Mouse (Mus musculus): ENCODE data around the gene Fn3krp. TPM values are rescaled to one million over a fixed set of nuclear protein-coding genes. Genes with fewer than 3 reads are reported as not detected.

Gene Fn3krp
- total RNA-seq (2021) = 10 to 100 TPM; 46.2 to 49.0 TPM
- long read RNA-seq, experiment 1 = 0 reads
- long read RNA-seq, experiment 2, partial matches to known transcripts = 0 of 1 reads
- long read RNA-seq, experiment 2, other reads (novel, unspliced or antisense) = 0 of 1 reads

- Histone ChIP-seq H3K4me3 (peak within 1 kb of the TSS; percentile 93), H3K27ac (peak within 1 kb of the TSS; percentile 90)
- no peak; the same call in 1 of the 2 replicates for TF ChIP-seq CTCF (IDR thresholded peaks at IDR 0.05)
- peak; percentile 97 to 98 for DNase-seq (ENCODE audit: extremely low spot score in 1 of 2, low spot score in 2 of 2)
- intact Hi-C loops (cut with DNase I) = loop anchor here (2.0 kb wide), 2 partner anchors 50 to 66 kb away; partner anchors contain the start of gene Wdr45b
These were observed at the start of gene Fn3krp for GRCm38 (mm10) chr11:121420830-121421552. Gene Fn3krp (plus strand): TSS chr11:121421401.

GRCm38 (mm10) chr11:121373305-121373704 is 47.9 kb upstream of the Fn3krp start:
- no peak for TF ChIP-seq CTCF (IDR thresholded peaks at IDR 0.05)
- Histone ChIP-seq H3K27ac (no peak overlapping the region; the same call in 1 of the 2 replicates), H3K4me3 (no peak overlapping the region)
- DNase-seq (ENCODE audit: extremely low spot score in 1 of 2, low spot score in 2 of 2) = no peak
- intact Hi-C loops (cut with DNase I) = no loop called here

DNA sequence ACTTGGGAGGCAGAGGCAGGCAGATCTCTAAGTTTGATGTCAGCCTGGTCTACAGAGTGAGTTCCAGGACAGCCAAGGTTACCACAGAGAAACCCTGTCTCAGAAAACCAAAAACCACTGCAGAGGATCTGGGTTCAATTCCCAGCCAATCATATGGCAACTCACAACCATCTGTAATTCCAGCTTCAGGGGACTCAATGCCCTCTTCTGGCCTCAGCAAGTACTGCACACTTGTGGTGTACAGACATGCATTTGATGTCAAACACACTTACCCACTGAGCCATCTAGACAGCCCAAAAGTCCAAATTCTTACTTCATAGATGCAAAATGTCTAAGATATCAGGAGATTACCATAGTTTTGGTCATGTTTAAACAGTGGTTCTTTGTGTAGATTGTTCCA is 42.6 kb upstream of the Fn3krp start:
- intact Hi-C loops (cut with DNase I) = no loop called here

GRCm38 (mm10) chr11:121380294-121380693 is 40.9 kb upstream of the Fn3krp start:
- intact Hi-C loops (cut with DNase I) = no loop called here

More for the DNA sequence above, 42.6 kb upstream of the Fn3krp start:
- H3K27ac ChIP-seq = no peak overlapping the region
- TF ChIP-seq CTCF (IDR thresholded peaks at IDR 0.05) = peak; percentile 4
- no peak overlapping the region for H3K4me3 ChIP-seq
- no peak for DNase-seq (ENCODE audit: extremely low spot score in 1 of 2, low spot score in 2 of 2)

GRCm38 (mm10) chr11:121387750-121388553 is 33.2 kb upstream of the Fn3krp start, which contains the start of gene Rab40b:
Gene Rab40b (minus strand): TSS chr11:121388251.
- Histone ChIP-seq H3K4me3 (peak within 1 kb of the TSS; percentile 85), H3K27ac (peak within 1 kb of the TSS; percentile 88)
- peak; percentile 93 to 95 for DNase-seq (ENCODE audit: extremely low spot score in 1 of 2, low spot score in 2 of 2)
- no peak; the same call in 1 of the 2 replicates for TF ChIP-seq CTCF (IDR thresholded peaks at IDR 0.05)
- intact Hi-C loops (cut with DNase I) = loop anchor here (1.0 kb wide), 3 partner anchors 19 to 46 kb away; partner anchors contain the start of gene Fn3k

More at GRCm38 (mm10) chr11:121380294-121380693, 40.9 kb upstream of the Fn3krp start:
- no peak overlapping the region for H3K4me3 ChIP-seq
- DNase-seq (ENCODE audit: extremely low spot score in 1 of 2, low spot score in 2 of 2) = no peak
- H3K27ac ChIP-seq = no peak overlapping the region
- no peak for TF ChIP-seq CTCF (IDR thresholded peaks at IDR 0.05)

GRCm38 (mm10) chr11:121388554-121388945 is 32.7 kb upstream of the Fn3krp start:
- peak overlapping the region; percentile 85 for H3K4me3 ChIP-seq
- intact Hi-C loops (cut with DNase I) = loop anchor here (1.0 kb wide), 3 partner anchors 19 to 46 kb away; partner anchors contain the start of gene Fn3k
- TF ChIP-seq CTCF (IDR thresholded peaks at IDR 0.05) = no peak; the same call in 1 of the 2 replicates
- peak overlapping the region; percentile 21; the same call in 1 of the 2 replicates for H3K27ac ChIP-seq
- DNase-seq (ENCODE audit: extremely low spot score in 1 of 2, low spot score in 2 of 2) = no peak

DNA sequence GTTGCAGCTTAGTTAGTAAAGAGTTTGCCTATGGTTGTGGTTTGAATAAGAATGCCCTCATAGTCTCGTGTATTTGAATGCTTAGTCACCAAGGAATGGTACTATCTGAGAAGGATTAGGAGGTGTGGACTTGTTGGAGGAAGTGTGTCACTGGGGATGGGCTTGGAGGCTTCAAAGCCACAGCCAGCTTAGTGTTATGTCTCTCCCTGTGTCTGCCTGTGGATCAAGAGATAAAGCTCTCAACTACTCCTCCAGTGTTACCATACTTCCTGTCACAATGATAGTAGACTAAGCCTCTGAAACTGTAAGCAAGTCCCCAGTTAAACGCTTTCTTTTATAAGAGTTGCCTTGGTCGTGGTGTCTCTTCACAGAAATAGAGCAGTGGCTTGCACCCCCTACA is 30.4 kb upstream of the Fn3krp start:
- H3K4me3 ChIP-seq = no peak overlapping the region
- TF ChIP-seq CTCF (IDR thresholded peaks at IDR 0.05) = no peak
- no peak for DNase-seq (ENCODE audit: extremely low spot score in 1 of 2, low spot score in 2 of 2)
- no peak overlapping the region for H3K27ac ChIP-seq
- intact Hi-C loops (cut with DNase I) = no loop called here

- no peak overlapping the region for H3K4me3 ChIP-seq
- TF ChIP-seq CTCF (IDR thresholded peaks at IDR 0.05) = no peak
- intact Hi-C loops (cut with DNase I) = no loop called here
- DNase-seq (ENCODE audit: extremely low spot score in 1 of 2, low spot score in 2 of 2) = no peak
- no peak overlapping the region for H3K27ac ChIP-seq
These were observed 28.8 kb upstream of the Fn3krp start for GRCm38 (mm10) chr11:121392405-121392804.

DNA sequence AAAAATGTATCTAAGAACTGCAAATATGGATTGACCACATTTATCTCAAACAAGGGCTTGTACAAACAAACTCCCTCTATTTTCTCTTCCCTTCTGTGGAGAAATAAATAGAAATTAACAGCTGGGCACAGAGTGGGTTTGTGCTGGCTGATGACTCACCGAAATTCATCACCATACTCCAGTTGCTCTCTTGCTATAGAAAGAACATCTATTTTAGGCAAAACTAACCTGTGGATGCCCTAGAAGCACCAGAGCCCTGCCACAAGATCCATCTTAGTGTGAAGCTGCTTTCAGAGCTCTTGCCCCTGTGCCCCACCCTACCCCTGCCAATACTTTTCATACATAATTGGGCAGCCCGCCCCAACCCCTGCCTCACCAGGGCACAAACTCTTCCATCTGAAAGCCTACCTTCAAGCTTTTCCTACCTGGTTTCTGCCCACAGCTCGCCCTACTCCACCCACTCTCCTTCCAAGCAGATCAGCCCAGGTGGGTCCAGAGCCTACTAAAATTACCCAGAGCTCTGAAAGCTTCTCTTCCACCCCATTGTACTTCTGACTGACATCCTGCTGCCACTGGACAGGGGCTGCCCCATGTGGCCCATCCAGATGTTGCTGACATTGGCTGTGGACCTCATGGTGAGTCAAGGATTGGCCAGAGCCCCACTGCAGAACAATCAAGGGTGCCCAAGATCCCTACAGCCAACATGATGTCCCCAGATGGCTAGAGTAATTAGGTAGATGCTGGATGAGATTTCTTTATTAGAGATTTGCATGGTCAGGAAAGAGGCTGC is 13.6 kb upstream of the Fn3krp start:
- no peak for TF ChIP-seq CTCF (IDR thresholded peaks at IDR 0.05)
- DNase-seq (ENCODE audit: extremely low spot score in 1 of 2, low spot score in 2 of 2) = peak in 1 of 2 experiments; percentile 28
- no peak overlapping the region for H3K4me3 ChIP-seq
- H3K27ac ChIP-seq = peak overlapping the region; percentile 81
- intact Hi-C loops (cut with DNase I) = loop anchor here (1.0 kb wide), 1 partner anchor 19 kb away; the partner anchor contains the start of gene Rab40b

DNA sequence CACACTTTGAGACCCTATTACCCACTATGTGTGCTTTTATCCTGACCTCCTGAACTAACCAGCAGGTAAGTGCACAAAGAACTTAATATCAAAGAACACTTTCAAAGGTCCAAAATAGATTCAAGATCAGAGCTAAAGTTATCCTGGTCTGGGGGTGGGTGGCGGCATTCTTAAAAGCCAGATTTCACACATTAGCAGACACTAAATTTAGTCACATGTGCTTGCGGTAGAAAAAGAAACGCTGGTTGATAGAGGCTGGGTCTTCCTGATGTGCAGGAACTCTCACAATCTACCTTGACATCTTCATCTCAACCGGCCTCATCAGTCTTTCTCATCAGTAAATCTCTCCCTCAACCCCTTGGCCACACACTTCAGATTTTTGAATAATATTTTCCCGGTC is 6.4 kb upstream of the Fn3krp start:
- TF ChIP-seq CTCF (IDR thresholded peaks at IDR 0.05) = no peak
- no peak for DNase-seq (ENCODE audit: extremely low spot score in 1 of 2, low spot score in 2 of 2)
- Histone ChIP-seq H3K4me3 (no peak overlapping the region), H3K27ac (peak overlapping the region; percentile 50)
- intact Hi-C loops (cut with DNase I) = no loop called here

GRCm38 (mm10) chr11:121415351-121415750 is 5.8 kb upstream of the Fn3krp start:
- Histone ChIP-seq H3K4me3 (no peak overlapping the region), H3K27ac (peak overlapping the region; percentile 50)
- TF ChIP-seq CTCF (IDR thresholded peaks at IDR 0.05) = no peak
- no peak for DNase-seq (ENCODE audit: extremely low spot score in 1 of 2, low spot score in 2 of 2)
- intact Hi-C loops (cut with DNase I) = no loop called here
